Mouse (Mus musculus): ENCODE measurements around the gene Nphs1.

Gene Nphs1

DNA sequence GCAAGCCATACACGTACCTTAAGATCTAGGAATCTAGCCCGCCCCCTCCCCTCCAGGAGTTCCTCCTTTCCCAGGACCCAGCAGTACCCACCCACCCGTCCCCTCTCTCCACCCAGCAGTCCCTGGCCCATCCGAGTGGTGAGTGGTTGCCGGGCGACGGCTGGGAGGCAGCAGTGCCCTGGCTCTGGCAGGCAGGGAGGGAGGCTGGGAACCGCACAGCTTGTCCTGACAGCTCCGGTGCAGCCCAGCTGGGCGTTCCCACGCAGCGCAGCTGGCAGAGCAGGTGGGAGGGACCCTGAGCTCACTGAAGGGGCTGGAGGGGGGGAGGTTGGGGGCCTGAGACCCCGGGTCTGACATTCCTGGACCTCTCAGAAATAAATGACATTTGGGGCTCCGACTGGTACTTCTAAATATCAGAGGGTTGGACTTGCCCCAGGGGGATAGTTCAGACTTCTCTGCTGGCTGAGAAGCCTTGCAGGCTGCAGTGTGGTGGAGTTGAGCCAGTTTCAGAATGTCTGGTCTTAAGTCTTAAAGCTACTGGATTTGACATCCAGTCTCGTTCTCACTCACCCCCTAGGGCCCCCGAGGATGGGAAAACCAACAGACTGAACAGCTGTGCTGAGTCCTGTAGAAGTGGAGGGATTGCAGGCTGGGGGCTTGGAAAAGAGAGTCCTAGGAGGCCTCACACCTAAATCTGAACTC, at the start of gene Nphs1, which contains the start of gene Kirrel2:
TSS of gene Nphs1 (plus strand) at position 687 of the 702 bp plus-strand sequence.
TSS of gene Kirrel2 (minus strand) at position 62 of the 702 bp plus-strand sequence.
- no peak for DNase-seq

DNA sequence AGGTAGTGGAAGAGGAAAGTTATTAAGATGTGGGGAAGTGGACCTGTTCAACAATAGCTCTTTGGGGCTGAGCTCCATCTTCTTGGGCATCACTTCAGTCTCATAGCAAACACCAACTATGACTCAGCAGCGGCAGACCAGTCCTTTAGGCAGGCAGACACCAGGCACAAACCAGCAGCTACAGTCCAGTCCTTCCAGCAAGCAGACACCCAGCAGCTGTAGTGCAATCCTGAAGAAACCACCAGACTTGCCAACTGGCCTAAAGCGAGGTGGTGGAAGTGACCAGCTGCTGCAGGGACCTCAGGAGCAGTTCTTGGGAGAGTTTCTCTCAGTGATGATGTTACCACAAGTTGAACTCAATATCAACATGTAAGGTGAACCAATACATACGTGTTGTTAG, 49.5 kb upstream of the Nphs1 start:
- no peak for DNase-seq

DNA sequence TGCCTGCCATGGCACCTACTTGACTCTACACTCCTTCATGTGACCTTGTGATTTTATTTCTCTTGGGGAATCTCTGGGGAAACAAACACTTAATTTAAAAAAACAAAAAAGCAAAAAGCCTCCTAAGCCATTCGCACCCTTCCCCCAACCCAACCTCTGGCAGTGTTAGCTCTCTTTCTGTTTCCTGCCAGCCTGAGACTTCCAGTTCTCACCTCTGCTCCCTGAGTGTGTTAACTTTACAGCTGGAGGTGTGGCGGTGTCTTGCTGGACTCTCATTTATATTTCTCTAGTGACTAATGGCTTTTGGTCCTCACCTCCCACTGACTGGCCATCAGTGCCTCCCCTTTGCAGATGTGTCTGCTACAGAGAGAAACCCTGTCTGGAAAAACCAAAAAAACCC, 48.3 kb upstream of the Nphs1 start:
- no peak for DNase-seq

DNA sequence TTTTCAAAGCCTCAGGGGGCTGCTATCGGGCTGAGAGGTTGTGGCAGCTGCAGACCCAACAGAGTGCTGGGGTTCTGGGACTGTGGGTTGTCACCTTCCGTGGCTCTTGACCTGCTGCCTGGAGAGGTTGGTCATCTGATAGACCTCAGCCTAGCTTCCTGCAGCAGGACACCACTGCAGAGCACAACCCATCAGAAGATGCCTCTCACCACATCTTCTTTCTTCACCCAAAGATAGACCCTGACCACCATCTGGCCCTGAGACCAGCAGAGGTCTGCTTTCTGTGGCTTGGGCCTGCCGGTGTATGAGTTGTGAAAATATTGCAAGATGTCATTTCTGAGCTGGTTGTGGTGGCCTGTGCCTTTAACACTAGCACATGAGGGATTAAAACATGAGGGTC, 47.1 kb upstream of the Nphs1 start:
- DNase-seq = no peak

DNA sequence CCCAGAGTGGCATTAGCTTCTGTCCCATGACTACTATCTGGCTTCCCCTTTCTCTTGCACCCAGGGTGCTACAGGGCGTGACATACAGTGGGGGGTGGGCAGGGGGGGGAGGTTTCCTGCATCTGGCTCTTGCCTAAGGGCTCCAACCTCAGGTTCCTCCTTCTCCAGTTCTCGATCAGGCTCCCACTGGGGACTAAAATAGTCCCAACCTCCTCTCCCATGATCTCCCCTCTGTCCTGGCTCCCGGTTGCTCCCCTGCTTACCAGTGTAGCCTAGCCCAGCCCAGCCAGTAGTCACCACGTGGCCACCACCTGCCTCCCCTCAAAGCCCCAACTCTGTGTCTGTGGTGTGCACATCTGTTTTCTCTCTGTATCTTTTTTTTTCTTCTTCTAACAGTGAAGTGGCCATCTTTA, 45.4 kb upstream of the Nphs1 start:
- no peak for DNase-seq

DNA sequence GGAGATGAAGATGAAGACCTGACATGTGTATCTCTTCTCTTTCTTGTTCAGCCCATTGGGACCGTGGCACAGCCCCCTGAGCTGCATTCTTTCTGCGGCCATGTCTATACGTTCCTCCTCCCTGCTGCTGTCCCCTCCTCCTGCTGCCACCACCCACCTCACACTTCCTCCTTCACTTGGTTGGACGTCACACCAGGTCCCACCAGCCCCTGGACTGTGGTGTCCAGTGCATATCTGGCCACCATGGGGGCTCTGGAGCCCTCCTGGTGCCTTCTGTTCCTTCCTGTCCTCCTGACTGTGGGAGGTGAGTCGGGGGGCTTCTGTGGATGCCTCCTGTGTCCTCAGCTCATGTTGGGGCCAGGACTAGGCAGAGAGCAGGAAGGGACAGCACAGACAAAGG, 44.5 kb upstream of the Nphs1 start, which contains the start of gene Tyrobp:
TSS of gene Tyrobp (plus strand) at position 165 of the 400 bp plus-strand sequence.
- DNase-seq = no peak

DNA sequence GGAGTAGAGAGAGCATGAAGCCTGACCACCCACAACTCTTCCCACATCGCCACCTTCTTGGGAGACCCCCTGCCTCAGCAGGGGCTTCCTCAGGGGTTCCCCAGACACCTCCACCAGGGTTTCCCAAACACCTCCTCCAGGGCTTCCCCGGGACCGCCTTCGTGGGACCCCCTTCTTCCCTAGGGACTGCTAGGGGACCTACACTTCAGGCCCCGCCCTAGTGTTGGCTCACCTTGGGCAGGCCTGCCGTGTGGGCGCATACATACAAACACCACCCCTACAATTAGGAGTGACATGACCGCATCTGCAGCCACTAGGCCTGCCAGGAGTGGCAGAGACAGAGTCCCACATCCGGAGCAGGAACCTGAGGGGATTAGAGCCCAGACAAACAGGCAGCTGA, 40.3 kb upstream of the Nphs1 start:
- DNase-seq = no peak

DNA sequence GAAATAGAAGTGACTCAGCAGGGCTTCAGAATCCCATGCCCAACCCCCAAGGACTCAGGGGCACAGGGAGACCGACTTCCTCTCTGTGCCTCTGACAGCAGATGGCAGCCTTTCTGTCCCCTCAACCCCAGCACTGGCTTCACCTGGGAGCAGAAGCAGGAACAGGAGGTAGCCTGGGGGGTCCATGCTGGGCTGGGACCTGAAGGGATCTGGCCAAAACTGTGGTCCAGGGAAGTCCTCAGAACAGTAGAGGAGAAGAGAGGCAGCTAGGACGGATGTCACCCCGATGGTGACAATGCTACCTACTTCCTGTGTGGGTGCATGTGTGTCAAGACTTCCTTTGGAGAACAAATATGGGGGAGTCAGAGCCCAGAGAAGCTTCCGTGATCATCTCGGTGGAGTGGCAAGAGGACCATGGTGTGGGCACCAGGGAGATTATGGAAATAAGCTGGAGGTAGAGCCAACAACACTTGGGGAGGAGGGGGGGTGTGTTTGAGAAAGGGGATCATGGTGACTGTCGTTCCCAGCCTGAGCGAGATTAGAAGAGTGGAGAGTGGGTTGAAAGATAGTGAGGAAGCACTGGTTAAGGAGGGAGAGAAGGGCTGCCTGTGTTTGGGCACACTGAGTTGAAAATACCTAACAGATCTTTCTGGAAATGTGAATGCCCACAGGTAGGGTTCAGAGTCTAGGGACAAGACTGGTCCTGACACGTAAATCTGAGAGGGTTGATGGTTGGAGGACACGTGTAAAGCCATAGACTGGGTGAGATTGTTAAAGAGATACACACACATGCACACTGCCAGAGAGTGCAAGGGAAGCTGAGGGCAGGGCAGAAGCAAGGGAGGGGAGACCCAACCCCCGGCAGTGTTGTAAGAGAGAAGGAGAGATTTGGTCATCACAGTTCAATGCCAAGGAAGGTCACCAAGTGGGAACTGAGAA, 38.3 kb upstream of the Nphs1 start, which contains the start of gene Hcst:
TSS of gene Hcst (minus strand) at position 294 of the 939 bp plus-strand sequence.
- no peak for DNase-seq

DNA sequence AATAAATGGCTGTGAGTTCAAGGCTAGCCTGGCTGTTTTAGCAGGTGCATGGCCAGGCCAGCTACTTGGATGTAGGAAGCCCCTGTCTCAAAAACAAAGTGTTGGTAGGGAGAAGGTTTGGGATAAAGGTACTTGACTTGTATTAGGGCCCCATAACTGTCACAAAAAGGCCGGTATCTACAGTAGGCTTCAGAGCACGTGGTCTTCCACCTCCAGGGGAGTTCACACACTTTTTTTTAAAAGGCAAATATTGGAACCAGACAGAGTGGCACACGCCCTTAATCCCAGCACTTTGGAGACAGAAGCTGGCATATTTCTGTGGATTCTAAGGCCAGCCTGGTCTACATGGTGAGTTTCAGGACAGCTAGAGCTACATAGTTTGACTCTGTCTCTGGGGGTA, 37.4 kb upstream of the Nphs1 start:
- no peak for DNase-seq

DNA sequence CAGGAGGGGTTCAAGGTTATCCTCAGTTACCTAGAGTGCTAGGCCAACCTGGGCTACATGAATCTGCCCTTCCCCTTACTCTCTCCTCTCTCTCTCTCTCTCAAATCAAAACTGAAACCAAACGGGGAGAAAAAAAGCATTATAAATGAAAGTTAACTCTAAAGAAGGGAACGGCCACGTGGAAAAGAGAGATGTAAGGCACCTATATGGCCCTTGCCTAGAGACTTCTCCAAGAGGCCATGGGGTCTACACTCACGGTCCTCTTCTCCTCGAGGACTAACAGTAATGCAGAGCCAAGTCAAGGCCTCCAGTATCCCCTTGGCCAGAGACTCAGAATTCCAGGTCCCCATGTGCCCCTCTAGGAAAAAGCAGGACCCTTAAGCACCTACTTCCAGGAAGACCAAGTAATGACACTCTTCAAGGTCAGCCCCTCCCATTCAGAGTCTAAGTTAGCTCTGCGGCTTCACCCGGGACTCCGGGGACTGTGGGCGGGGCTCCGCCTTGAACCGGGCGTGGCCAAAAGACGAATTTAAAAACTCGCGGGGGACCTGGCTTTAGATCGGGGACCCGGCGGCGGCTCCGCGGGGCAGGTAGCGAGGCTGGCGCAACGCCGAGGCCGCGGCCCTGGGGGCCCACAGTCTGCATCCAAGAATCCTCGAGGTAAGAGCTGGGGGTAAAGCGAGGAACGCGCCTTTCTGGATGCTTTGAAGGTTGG, 36.8 kb upstream of the Nphs1 start, which contains the start of gene Nfkbid:
TSS of gene Nfkbid (plus strand) at position 558 of the 715 bp plus-strand sequence.
- peak; percentile 64 to 68 for DNase-seq

DNA sequence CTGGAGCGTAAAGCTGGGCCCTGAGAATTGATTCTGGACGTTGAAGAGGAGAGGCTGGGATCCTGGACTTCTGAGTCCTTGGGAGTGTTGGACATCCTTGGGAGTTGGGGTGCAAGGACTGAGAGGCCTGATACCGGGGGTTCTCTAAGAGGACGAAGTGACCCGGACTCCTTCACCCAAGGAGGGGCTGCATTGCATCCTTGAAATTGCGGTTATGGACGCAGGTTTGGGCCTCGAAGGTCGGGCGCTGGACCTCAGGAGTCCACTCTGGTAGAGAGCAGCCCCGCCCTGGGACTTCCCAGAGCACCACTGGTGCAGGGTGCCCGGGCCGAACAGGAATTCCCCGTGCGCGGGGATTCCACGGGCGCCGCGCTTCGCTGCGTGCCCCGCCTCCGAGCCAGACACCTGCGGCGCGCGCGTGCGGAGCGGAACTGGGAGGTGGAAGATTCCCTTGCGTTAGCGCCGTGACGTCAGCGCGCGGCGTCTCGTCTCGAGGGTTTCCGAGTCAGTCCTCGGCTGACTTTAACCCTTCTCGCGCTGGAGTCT, 36.2 kb upstream of the Nphs1 start:
- DNase-seq = peak; percentile 73 to 79

DNA sequence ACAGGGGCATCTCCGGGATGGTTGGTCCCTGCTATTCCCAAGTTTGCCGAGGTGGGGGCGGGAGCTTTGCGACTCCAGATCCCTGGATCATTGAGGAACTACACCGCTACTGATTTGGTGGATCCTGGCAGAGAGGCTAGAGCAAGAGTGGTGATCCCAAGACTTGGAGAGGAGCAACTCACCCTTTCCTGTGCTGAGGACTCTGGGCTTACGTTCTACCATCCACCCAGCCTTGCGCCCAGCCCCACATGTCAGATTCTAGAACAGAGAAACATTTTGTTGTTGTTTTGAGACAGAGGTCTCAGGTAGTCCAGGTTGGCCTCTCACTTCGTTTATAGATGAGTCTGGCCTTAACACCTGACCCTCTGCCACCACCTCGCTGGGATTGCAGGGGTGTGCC, 35.6 kb upstream of the Nphs1 start:
- no peak for DNase-seq

DNA sequence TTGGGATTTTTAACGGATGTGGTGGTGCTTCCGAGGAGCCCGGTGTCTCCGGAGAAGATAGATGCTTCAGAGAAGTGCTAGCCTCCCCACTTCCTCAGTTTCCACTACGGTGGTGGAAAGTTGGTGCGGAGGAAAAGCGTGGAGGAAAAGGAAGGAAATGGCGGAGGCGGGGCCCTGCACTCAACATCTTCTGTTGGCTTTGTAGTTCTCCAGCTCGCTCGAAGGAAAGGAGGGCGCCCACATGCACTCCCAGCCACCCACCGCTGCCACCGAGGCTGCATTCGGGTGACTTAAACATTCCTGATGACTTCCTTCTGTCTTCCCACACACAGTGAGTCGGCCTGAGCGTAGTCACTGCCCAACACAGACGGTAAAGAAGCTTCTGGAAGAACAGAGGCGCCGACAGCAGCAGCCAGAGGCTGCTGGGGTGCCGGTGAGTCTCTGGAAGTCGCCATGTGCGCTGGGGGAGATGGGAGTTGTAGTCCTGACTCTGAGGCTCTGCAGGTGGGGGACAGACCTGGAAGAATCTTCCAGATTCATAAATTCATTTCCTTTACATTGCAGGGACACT, 35.0 kb upstream of the Nphs1 start:
- peak in 1 of 2 experiments; percentile 24 for DNase-seq

DNA sequence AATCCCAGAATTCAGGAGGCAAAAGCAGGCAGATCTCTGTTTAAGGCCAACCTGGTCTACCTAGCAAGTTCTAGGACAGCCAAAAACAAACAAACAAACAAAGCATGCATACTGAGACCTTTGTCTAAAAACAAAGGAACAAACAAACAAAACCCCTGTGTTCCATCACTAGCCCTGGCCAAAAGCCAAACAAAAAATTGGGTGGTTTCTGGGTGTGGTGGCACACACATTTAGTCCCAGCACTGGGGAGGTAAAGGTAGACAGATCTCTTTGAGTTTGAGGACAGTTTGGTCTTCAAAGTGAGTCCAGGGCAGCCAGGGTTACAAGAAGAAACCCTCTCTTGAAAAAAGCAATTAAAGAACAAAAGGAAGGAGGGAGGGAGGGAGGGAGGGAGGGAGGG, 28.8 kb upstream of the Nphs1 start:
- no peak for DNase-seq

DNA sequence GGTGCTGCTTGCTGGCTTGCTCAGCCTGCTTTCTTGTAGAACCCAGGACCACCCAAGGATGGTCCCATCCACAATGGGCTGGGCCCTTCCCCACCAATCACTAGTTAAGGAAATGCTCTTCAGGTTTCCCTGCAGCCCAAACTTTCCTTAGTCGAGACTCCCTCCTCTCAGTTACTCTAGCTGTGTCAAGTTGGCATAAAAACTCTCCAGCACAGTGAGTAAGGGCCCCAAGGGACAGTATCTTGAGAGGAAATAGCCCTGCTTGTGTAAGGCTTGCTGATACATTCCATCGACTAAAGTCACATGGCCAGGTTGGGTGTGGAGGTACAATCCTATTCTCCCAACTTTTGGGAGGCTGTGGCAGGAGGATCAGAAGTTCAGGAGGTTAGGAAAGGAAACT, 27.9 kb upstream of the Nphs1 start:
- no peak for DNase-seq

DNA sequence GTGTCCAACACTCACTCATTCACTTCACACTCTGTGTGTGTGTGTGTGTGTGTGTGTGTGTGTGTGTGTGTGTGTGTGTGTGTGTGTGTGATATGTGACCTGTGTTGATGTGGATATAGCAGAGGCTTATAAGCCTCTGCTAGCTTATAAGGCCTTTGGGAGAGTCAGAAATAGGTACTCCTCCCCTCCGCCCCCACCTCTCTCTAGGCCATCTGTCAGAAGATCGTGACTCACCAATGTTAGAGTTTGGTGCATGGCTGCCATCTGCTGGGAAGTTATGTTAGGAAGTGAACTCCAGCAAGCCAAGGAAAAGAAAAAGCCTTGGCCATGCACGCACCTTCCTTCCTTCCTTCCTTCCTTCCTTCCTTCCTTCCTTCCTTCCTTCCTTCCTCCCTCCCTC, 26.3 kb upstream of the Nphs1 start:
- peak; percentile 33 to 69 for DNase-seq

DNA sequence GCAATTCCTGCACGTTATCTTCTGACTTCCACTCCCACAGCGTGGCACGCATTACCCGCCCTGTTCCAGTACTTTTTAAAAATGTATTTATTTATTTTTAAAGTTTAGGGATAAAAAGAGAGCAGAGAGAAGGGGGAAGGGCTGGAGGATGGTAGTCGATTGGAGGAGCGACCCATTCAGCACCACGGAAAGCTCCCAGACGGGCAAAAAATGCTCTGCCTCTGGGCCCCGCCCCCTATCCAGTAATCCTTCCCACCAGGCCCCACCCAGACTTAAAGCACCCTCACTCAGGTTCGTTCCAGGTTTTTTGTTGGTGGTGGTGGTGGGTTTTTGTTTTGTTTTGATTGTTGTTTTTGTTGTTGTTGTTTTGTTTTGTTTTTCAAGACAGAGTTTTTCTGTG, 23.9 kb upstream of the Nphs1 start:
- peak; percentile 38 to 59 for DNase-seq

DNA sequence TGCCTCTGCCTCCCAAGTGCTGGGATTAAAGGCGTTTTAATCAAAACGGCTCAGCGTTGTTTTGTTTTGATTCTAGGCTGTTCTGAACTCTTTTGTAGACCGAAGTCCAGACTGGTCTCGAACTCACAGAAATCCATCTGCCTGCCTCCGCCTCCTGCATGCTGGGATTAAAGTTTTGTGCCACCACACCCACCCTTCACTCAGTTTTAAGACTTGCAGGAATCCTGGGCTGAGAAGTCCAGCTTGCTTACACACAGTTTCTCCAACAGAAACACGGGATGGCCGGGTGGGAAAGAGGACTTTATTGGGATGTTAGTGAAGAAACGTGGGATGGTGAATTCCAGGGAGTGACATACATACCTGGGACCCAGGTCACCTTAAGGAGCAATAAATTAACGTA, 23.4 kb upstream of the Nphs1 start:
- no peak for DNase-seq

DNA sequence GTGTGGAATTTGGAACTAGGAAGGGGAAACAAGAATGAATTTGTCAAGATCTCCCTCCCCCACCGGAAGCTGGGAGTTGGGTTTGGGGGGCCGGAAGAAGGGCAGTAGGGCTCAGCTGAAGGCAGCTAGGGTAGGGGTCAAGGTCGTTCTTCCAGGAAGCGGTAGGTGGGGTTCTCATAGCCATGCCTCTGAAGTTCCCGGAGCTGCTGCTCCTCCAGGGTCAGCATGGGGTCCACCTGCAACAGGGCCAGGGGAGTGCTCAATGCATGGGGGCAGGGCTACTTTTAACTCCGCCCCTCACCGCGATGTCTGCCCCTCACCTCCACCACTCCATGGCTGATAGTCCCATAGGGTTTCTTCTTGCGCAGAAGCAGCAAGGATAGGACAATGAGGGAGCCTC, 23.0 kb upstream of the Nphs1 start:
- DNase-seq = no peak

DNA sequence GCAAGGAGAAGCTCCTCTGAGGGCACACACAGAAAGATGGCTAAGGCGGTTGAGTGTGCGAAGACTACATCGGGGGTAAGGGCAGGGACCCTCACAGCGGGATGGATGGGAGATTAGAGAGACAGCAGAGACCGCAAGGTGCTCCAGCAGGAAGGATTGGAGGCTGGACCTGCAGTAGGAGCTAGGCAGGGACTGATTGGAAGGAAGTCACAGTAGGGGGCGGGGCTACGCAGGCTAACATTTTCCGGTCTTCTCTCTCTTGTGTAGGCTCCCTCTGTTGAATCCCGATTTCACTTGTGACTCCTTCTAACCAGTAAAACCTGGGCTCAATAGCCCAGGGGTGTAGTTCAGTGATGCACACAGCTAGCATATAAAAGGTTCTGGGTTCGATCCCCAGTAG, 21.2 kb upstream of the Nphs1 start:
- no peak for DNase-seq

DNA sequence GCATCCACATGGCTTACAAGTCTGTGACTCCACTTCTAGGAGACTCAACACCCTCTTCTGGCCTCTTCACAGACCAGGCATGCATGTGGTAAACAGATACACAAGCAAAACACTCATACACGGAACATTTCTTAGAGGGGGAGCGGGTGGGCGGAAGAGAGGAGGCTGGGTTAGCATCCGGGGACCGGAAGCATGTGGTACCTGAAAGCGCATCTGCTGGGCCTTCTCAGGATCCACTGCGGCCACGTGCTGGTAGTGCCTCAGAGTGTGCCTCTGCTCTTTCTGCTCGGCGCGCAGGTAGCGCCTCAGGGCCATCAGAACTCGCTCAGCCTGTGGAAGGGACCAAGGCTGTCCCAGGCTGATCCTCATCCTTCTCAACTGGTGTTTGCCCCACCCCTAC, 18.4 kb upstream of the Nphs1 start:
- no peak for DNase-seq

DNA sequence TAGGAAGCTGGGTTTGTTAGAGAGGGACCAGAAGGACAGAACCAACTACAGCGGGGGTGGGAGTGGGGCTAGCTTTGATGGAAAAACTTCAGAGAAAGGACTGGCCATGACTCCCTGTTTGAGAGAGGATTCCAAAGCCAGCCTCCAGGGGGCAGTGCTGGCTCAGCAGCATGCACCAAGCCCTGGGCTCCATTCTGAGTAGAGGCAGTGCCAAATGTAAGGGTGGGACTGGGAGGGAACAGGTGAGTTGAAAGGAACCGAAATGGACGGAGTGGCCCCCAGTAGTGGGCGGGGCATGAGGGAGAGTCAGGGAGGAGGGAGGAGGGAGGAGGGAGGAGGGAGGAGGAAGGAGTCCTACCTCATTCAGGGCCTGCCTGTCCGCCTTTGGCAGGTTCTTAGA, 17.4 kb upstream of the Nphs1 start:
- DNase-seq = peak in 1 of 2 experiments; percentile 32
